Mouse (Mus musculus) heart, adult 8-10 months (tissue): Measurements from ENCODE around the gene Snrk. TPM values are rescaled to one million over a fixed set of nuclear protein-coding genes. Genes with fewer than 3 reads are reported as not detected.

ENCODE experiments used
- DNase-seq: peaks from one replicate; pipeline ENCODE4 v3.0.0; 2022; ENCODE audit warnings: low spot score
- total RNA-seq, 4 experiments: library from RNA; stranded (reverse); gene quantifications; 2 replicates each; pipeline ENCODE4 v1.2.4; 2022

Gene Snrk
- total RNA-seq, 4 experiments from 2014 or later = 111 to 152 (median 125) TPM

DNA sequence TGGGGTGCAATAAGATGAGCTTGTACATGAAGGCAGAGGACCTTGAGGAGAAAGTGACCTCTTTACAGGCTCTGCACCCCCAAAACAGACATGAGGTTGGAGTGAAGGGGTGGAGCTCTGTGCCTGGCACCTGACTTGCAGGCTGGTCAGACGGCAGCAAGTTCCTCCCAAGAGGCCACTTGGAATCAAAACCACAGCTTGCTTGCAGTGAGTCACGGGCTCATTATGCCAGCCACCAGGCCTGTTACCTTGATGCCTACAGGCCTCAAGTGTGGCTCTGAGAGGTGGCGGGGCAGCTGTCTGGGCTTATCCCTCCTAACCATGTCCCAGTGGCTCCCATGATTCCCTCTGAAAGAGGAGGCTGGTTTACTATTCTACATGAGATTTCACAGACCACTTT is 63.0 kb downstream of the Snrk start:
- DNase-seq = no peak

DNA sequence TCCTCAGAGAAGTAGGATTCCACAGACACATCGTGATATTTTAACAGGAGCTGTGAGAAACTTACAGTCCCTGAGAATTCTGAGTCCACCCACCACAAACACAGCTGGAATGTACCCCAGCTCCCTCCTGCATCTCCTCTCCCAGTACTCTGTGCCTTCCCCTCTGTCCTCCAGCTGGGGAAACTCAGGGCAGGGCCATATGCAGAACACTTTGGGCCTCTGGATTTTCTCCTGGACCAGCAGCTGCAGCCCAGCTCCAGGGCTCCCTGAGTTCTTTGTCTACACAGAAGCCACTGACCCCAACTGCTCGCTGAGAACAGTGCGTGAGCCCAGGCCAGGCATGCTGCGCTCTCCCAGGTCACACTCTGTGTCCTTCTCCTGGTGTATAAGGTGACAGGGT is 66.0 kb downstream of the Snrk start:
- no peak for DNase-seq

DNA sequence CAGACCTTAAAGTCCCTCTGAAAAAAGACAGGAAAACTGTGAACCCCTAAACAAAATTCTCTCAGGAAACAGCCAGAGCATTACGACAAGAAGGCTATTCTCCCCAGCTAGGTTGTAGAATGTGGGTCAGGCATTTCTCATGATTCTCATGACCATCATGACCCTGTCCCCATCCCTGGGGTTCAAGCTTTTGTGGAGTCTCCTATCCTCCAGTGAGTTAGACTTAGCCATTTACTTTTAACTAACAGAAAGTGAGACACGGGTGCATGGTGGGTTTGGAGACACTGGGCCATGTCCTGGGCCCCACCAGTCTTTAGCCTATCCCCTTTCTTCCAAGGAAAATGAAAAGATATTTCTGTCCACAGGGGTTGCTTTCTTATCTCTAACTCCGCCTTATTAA is 67.3 kb downstream of the Snrk start:
- no peak for DNase-seq

DNA sequence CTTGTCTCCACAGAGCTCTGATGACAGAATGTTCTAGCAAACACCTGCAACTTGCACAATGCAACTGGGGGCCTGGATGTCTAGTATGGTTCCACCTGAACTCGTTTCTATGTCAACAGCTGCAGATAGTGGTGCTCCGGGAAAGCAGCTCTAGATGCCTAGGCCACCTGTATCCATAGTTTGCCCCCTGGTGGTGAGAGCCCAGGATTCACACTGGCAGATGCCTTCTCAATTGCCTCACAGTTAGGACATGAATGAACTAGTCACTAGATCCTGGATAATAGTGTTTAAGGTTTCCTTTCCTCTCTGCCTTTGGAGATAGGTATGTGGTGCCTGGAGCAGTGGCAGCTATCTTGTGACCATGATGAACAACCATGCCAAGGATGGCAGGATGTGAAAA is 68.0 kb downstream of the Snrk start:
- DNase-seq = peak; percentile 89

DNA sequence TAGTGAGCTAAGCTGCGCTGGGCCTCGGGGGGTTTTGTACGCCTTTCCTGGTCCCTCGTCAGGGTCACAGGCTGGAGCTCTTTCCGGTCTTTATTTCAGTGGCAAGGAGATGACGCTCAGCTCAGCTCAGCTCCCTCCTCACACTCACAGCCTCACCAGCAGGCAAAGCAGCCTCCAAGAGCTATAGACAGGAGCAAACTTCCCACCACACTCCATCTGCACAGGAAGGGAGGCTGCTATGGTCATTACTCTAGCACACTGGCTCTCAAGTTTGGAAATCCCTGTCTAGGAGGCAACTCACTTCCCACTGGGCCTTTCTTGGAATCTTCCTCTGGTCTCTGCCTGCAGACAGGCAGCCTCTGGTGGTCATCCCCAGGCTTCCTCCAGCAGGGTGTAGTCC is 68.9 kb downstream of the Snrk start:
- no peak for DNase-seq

DNA sequence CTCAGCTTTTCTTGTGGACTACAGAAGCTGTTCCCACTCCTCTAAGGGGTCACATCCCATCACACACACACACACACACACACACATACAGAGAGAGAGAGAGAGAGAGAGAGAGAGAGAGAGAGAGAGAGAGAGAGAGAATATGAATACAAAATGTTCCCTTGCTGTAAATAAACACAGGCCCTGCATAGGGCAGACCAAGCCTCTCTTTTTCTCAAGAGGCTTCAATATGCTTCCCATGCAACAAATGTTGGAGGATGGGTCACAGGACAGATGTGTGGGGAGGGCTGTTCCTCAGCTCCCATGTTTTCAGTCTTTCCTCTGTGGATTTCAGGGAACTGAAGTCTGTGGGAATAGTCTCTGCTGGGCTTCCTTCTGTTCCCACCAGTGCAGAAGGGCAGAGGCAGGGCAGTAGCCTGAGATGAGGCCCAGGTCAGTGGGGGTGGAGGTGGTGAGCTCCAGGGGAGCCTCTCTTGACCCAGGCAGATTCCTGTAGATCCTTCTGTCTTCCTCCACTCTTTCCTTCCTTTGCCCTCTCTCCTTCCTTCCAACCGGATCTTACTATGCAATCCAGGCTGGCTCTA is 69.7 kb downstream of the Snrk start:
- DNase-seq = no peak

DNA sequence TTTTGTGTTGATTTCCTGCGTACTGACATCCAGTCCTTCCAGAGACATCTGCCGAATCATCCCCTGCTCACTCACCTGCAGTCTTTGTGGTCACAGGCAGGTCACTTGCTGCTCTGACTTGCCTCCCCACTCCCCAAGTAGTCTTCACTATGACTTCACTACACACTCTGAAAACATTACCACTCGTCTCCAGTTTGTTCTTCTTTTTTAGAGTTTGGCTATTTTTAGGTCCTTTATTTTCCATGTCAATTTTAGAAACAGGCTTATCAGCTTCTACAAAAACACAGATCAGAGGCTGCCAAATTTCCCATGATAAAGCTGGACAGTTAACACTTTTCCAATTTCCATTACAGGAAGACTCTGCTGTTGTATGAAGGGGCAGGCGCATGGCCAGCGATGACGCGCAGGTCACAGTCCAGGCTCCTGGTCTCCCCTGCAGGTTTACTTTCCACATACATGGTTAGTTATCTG is 70.4 kb downstream of the Snrk start:
- peak; percentile 79 for DNase-seq

DNA sequence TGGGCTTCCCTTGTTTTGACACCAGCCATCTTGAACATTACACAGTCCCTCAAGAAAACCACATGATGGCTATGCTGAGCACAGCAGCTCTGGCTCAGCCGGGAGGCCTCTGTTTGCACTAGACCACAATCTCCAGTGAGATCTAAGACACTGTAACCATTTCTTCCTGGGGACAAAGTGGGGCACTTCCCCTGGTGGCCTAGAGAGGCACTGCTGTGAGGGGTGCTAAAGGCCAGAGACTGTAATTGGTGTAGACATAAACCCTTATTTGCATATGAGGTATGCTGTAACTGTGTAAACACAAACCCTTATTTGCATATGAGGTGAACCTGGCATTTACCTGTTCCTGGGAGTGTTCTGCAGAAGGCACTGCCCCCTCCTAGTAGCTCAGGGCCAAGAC is 71.7 kb downstream of the Snrk start:
- DNase-seq = no peak

DNA sequence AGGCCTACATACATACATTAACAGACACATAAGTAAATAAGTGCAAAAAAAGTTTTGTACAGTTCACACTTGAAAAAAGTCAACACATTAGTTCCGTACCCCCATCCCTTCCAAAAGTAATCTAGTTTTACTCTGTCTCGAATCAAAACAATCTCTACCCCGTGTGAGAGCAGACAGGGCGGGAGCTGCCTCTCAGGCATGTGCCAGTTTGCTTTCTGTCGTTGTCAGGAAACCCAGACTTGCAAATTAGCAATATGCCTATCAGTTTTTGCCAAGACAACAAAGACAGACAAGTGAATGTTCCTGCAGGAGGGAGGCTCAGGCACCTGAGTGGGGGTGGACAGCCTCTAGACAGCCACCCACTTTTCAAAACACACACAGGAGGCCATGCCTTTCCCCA is 76.3 kb downstream of the Snrk start:
- no peak for DNase-seq

DNA sequence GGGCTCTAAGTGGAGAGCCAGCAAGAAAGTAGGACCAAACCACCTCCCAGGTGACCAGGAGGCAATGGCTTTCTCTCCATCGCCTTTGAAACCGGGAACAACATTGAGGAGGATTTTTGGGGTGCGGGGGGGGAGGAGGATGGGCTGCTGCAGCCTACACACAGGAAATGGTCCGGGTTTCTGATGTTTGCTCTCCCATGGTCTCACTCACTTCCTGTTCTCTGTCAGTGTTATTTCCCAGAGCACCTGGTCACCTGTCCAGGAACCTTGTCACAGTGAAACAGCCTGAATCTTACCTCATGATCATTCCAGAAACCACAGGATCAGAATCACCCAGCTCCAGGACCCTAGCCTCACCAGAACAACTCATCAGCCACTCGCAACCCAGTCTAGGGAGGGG is 76.8 kb downstream of the Snrk start:
- DNase-seq = no peak

DNA sequence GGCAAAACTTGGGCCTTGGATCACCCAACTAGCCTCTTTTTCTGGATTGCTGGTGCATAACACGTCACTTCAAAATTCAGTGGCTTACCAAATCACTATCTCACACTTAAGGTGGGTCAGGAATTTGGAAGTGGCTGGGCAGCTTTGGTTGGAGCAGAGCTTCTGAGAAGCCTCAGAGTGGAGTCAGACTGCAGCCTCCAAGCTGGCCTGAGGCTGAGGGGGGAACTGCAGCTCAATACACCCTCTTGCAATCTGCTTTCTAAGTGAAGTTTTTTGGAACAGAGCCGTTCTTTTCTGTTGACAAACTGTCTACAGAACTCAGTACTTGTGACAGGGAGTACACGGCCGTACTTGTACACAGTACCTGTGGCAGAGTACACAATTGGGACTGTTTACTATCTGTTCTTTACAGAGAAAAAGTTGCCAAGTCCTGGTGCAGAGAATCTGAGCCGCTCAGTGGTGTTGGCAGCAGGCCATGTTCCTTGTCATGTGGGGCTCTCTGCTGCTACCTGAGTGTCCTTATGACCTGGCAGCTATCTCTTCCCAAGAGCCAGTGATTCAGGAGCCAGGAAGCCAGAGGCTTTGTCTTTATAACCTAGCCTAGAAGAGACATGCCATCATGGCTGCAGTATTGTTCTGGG is 78.1 kb downstream of the Snrk start:
- peak; percentile 64 for DNase-seq

DNA sequence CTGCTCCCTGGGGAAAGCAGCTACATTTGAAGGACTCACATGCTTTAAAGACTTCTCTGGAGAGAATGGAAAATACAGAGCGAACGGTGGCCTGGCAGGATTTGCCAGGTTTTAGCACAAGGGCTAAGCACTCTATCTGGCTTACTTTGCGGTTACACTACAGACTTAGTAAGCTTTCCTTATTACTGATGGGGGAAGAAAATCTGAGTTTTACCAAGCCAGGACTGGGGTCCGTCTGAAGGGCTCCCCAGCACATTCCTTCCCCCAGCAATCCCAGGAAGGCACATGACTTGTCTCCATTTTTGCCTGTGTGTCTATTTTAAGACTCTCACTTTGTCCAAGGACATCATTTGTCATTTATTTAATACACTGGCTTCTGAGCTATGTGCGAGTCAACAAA is 80.0 kb downstream of the Snrk start:
- no peak for DNase-seq

DNA sequence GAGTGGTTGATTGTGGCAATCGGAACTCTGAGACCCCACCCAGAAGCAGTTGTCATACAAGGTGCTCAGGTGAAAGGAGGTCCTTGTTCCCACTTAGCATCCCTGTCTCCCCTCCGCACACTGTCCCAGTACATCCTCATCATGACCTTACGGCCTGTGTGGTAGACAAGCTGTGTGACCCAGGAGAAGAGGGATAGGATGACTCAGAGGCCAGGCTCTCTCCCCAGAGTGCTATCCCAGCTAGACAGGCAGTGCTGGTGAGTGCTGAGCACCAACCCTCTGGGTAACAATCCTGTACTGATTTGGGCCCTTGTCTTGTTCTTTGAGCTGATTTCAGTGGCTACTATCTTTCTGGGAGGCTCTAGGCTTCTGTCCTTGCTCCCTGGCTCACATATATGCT is 81.6 kb downstream of the Snrk start:
- DNase-seq = no peak

DNA sequence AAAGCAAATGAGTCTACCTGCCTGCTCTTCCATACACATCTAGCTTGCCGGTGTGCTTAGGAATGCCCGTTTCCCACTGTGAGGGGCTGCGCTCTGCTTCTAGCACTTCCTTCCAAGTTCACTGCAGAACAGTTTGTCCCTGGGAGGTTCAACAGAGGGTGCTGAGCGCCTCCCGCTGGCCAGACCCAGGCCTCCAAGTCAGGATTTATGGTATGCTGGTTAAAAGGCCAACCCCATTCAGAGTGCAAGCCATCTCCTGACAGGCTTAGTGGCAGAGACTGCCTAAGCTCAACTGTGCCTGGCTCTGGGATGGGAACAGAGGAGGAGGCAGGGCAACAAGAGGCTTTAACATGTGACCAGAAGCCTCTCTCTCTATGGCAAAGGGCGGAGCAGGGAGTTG is 82.2 kb downstream of the Snrk start:
- peak; percentile 86 for DNase-seq

DNA sequence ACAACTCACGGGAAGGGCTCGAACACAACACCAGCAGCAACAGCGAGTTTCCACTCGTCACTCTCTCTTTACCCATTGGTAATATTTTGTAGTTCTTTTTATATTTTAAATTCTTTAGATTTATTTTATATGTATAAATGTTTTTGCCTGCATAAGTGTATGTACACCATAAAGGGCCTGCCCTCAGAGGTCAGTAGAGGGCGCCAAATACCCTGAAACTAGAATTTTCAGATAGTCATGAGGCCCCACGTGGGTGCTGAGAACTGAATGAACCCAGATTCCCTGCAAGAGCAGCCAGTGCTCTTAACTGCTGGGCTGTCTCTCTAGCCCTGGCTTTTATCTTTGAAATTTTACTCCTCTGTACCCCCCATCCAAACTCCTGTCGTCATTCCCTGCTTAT is 87.4 kb downstream of the Snrk start:
- no peak for DNase-seq

DNA sequence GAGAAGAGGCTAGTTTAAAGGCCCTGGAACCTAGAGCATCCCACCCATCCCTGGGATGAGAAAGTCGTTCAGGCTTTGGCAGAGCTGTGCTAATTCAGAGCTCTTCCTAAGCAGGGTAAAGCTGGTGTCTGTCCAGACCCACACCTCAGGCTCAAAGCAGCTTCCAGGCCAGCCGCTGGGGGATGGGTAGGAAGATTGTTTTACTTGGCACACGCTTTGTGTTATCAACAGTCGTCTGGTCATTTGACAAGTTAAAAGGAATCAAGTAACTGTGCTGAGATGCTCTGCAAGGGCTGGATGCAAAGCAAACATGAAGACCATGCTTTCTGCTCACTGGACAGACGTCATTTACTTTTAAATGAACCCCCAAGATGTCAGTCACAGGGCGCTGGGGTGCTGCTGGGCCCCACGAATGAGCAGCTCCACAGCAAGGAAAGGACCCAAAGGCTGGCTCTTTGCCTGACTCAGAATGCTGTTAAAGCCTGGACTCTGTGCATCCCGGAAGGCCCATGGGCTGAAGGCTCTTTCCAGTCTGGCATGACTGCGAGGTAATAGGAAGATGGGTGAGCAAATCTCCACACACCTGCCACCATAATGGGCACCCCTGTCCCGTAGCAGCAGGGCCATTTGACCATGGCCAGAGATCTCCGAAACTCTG is 88.6 kb downstream of the Snrk start:
- DNase-seq = no peak

DNA sequence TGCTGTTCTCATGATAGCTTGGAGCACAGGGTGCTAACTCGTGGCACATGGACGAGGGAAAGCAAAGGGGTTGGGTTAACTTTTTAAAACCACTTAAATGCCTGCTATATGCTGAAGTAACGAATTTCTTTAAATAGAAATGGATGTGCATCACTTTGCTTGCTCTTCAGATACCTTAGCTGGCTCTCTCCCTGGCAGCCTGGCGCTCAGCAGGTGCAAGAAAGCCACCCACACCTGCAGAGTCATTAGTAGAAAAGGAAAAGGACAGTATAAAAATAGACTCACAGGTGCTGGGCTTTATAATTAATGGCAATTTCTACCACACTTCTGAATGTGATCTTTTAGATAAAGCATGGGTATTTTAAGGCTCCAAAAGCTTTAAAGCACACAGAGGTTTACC is 91.2 kb downstream of the Snrk start:
- no peak for DNase-seq

DNA sequence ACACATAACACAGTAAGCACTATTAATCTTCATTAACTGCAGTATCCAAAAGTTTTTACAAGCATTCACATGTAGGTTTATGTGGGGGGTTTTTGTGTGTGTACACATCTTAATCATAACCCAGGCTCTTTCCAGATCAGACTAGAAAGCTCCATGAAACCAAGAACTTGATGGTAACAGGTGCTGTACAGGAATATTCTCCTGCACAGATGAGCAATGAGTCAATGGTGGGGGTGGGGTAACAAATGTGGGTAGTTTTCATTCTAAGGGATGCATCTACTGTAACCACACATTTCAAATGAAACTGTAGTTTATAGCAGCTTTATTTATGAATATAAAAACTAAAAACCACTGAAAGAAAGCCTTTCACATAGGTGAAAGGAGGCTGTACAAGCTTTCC is 98.1 kb downstream of the Snrk start:
- no peak for DNase-seq

DNA sequence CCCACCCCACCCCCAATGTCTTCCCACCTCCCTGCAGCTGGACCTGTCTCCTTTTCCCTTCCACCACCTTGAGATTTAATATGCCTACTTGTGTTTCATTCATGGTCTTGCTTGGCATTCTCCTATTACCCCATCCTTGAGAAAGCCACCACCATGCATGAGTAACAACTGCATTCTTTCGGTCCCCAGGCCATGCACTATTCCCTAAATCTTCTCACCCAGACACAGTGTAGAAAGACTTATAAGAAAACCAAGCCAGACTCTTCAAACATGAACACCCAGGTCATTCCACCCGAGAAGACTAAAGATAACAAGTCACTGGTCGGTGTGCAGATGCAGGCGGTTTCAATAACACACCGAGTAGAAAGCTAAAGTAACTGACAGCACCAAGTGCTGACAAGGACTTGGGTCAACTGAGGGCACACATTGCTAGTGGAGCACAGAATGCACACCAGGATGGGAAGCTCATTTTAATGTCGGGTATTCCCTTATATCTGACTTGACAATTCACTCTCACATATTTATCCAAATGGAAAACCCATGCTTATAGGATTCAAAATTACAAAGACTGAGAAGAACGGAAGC is 100.0 kb downstream of the Snrk start:
- DNase-seq = no peak
